Mouse (Mus musculus): ENCODE data around the gene Plcl2.
"Not testable (repeated sequence)": the region's sequence is repeated elsewhere in the genome, so short reads cannot be mapped to it uniquely, and the experiment has no call there.

DNA sequence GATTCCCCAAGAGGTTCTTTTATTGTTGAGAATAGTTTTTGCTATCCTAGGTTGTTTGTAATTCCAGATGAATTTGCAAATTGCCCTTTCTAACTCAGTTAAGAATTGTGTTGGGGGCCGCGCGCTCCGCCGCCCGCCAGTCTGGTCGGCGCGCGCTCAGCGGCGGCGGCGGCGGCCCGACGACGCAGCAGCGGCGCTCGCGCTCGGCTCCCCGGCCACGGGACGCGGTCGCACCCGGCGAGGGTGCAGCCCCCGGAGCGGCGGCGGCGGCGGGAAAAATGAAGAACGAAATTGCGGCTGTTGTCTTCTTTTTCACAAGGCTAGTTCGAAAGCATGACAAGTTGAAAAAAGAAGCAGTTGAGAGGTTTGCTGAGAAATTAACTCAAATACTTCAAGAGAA, 189.2 kb downstream of the Plcl2 start:
- TF ChIP-seq POLR2A (IDR thresholded peaks at IDR 0.05; ENCODE audit: low read depth, low read length); CTCF (IDR thresholded peaks at IDR 0.05; ENCODE audit: extremely low read depth, insufficient read length, insufficient replicate concordance, low read depth, low read length): not testable (repeated sequence)

All from small intestine, adult 2 months (tissue).